Mouse (Mus musculus) ovary, adult 10 weeks (tissue): ENCODE data around the gene St3gal3. TPM values are rescaled to one million over a fixed set of nuclear protein-coding genes. Genes with fewer than 3 reads are reported as not detected.

ENCODE experiments used
- polyA plus RNA-seq: library from polyadenylated mRNA; stranded (reverse); fragments of 350-450 nt; fragmentation: Illumina TruSeq; extraction: RNeasy Lipid Tissue Mini Kit (QIAGEN cat#74804); gene quantifications from one replicate; pipeline ENCODE4 v1.2.3, GENCODE M21; 2014

St3gal3 gene
- 1.8 TPM for polyA plus RNA-seq

DNA sequence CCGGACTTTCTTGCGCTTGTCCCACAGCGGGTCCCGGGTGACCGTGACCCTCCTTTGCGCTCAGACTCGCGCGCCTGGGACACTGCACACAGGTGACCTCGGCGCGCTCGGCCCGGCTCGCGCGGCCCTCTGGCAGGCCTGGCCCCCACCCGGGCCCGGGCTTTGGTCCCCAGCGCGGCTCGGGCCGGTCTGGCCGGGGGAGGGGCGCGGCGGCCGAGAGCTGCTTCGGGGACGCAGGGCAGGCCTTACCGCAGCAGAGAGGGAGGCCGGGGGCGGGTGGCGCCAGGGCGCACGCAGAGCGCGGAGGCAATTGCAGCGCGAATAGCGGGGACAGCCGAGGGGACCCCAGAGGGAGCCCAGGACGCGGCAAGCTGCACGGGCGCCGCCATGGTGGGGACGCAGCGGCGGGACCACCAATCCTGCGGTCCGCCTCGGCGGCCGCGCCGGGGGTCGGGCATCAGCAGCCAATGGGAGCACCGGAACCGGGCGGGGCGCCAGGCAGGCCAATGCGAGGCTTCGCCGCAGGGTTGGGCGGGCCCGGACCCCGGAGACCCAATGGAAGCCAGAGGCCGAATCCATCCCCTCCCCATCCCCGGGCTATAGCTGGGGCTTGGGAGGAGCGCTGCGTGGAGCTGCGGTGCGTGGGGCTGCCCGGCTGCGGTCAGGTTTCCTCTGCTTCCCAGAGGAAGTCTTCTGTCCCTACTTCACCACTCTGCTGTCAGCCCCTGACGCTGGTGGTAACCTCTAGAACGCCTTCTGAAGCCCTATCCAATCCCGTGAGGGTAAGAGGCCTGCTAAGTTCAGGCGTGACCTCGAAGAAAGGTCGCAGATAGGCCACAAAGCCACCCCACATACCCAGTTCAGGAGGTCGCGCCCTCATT, at the start of gene St3gal3:
St3gal3 (minus strand) TSS at position 430 of the 881 bp plus-strand sequence.

GRCm38 (mm10) chr4:118179467-118180300, 45.0 kb upstream of the St3gal3 start, which contains the start of gene Kdm4a:
TSS of gene Kdm4a (minus strand) at chr4:118180043.

GRCm38 (mm10) chr4:117929391-117929881, 205.3 kb downstream of the St3gal3 start, which contains the start of gene Artn:
TSS of gene Artn (minus strand) at chr4:117929763.

GRCm38 (mm10) chr4:117914591-117915442, 219.9 kb downstream of the St3gal3 start, which contains the start of gene Ipo13:
TSS of gene Ipo13 (minus strand) at chr4:117914999.

DNA sequence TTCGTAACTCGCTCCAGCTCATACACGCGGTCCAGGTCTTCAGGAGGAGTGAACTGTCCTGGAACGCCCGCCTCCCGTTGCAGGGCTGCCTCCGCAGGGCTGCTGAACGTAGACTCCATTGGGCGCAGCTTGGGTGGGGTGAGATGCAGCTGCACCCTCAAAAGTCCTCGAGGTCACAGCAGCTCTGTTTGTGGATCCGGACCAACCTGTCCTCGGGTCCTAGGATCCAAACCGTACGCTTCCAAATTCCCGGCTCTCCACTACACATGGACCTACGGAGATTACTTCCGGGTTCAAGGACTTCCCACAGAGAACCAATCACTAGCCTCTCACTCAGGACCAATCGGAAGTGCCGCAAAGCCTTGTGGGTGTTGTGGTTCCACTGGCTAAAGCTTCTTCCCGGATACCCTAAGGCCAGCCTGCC, 243.0 kb downstream of the St3gal3 start, which contains the start of gene Dph2:
Dph2 (minus strand) TSS at position 295 of the 424 bp plus-strand sequence.

GRCm38 (mm10) chr4:117887133-117887532, 247.6 kb downstream of the St3gal3 start, which contains the start of gene Atp6v0b:
TSS of gene Atp6v0b (minus strand) at chr4:117887333.

GRCm38 (mm10) chr4:117882701-117883691, 251.7 kb downstream of the St3gal3 start, which contains the start of gene B4galt2:
TSS of gene B4galt2 (minus strand) at chr4:117883487.

Other genes starting within 250 kb of the St3gal3 start
- 29.5 TPM for gene Atp6v0b, start 247.6 kb downstream of the St3gal3 start, polyA plus RNA-seq
- gene Dph2, start 242.9 kb downstream of the St3gal3 start, polyA plus RNA-seq = 5.5 TPM
- 2.8 TPM for gene Ipo13, start 219.9 kb downstream of the St3gal3 start, polyA plus RNA-seq
- not detected for gene Artn, start 205.2 kb downstream of the St3gal3 start, polyA plus RNA-seq
- gene Kdm4a, start 45.1 kb upstream of the St3gal3 start, polyA plus RNA-seq = 7.1 TPM
- gene Ptprf, start 156.5 kb upstream of the St3gal3 start, polyA plus RNA-seq = 2.6 TPM